Mouse (Mus musculus) MEL (cell line): ENCODE measurements at regions not wholly inside any gene's neighbourhood (a gene's known extent, or its start where the extent isn't known, plus 50 kb on each side); places are given as distances from the start of the nearest gene placed in this dataset.

ENCODE experiments used
- DNase-seq: peaks from one replicate; pipeline ENCODE4 v3.0.0; 2011; ENCODE audit warnings: low read depth, low spot score
- H3K27ac ChIP-seq: 2 replicates; pipeline ENCODE4 v1.5.1; 2012; ENCODE audit warnings: low read depth, mild to moderate bottlenecking, control low read depth, low read length, moderate library complexity; ENCODE audit not compliant: control insufficient read depth
- H3K27me3 ChIP-seq, 2 experiments: fragments of 150-350 bp in 1 of 2; sonication (generic) in 1 of 2; 2 replicates each; pipeline ENCODE4 v1.6.1; 2012; ENCODE audit warnings: low read length in 2 of 2, mild to moderate bottlenecking in 2 of 2, improper control_type of control experiment in 1 of 2, moderate library complexity in 1 of 2; ENCODE audit not compliant: insufficient read depth in 2 of 2, control insufficient read depth in 1 of 2
- H3K36me3 ChIP-seq, 2 experiments: 2 replicates each; pipeline ENCODE4 v1.6.1; 2012 to 2014; ENCODE audit warnings: low read length in 2 of 2, improper control_type of control experiment in 1 of 2, inconsistent platforms in 1 of 2, mild to moderate bottlenecking in 1 of 2; ENCODE audit not compliant: insufficient read depth in 2 of 2, control insufficient read depth in 1 of 2
- H3K4me1 ChIP-seq, 2 experiments: fragments of 150-350 bp in 1 of 2; sonication (generic) in 1 of 2; 2 replicates each; pipeline ENCODE4 v1.6.1; 2012; ENCODE audit warnings: low read length in 2 of 2, improper control_type of control experiment in 1 of 2, mild to moderate bottlenecking in 1 of 2; ENCODE audit not compliant: insufficient read depth in 2 of 2, control insufficient read depth in 1 of 2
- H3K4me3 ChIP-seq, 2 experiments: fragments of 150-350 bp in 1 of 2; sonication (generic) in 1 of 2; 2 replicates each; pipeline ENCODE4 v1.5.1; 2012; ENCODE audit warnings: low read depth in 2 of 2, low read length in 2 of 2, mild to moderate bottlenecking in 2 of 2, moderate library complexity in 2 of 2, control low read depth in 1 of 2, improper control_type of control experiment in 1 of 2; ENCODE audit not compliant: control insufficient read depth in 1 of 2, insufficient read depth in 1 of 2
- H3K79me2 ChIP-seq: 2 replicates; pipeline ENCODE4 v1.6.1; 2012; ENCODE audit warnings: mild to moderate bottlenecking, low read length, moderate library complexity; ENCODE audit not compliant: control insufficient read depth, poor library complexity, insufficient read depth
- H3K9ac ChIP-seq: 2 replicates; pipeline ENCODE4 v1.6.1; 2012; ENCODE audit warnings: low read depth, mild to moderate bottlenecking, control low read depth, low read length, moderate library complexity; ENCODE audit not compliant: control insufficient read depth, poor library complexity, severe bottlenecking
- H3K9me3 ChIP-seq: fragments of 150-350 bp; sonication (generic); replicated peaks from 2 replicates; pipeline ENCODE4 v1.6.1; 2012; ENCODE audit warnings: mild to moderate bottlenecking, low read length, improper control_type of control experiment, moderate library complexity; ENCODE audit not compliant: insufficient read depth
- BHLHE40 ChIP-seq: IDR thresholded peaks from 2 replicates; pipeline ENCODE4 v1.6.1; 2012; ENCODE audit warnings: low read depth, mild to moderate bottlenecking, inconsistent platforms, low read length, improper control_type of control experiment, borderline replicate concordance
- CHD1 ChIP-seq: IDR thresholded peaks from 2 replicates; pipeline ENCODE4 v1.6.1; 2012; ENCODE audit warnings: low read depth, mild to moderate bottlenecking, inconsistent platforms, low read length, improper control_type of control experiment
- CHD2 ChIP-seq: IDR thresholded peaks from 2 replicates; pipeline ENCODE4 v1.6.1; 2011; ENCODE audit warnings: low read length, improper control_type of control experiment
- E2F4 ChIP-seq: IDR thresholded peaks from 2 replicates; pipeline ENCODE4 v1.6.1; 2011; ENCODE audit warnings: low read depth, low read length, improper control_type of control experiment, borderline replicate concordance
- ELF1 ChIP-seq: IDR thresholded peaks from 2 replicates; pipeline ENCODE4 v1.6.1; 2014; ENCODE audit warnings: low read depth, mild to moderate bottlenecking, inconsistent platforms, low read length, improper control_type of control experiment, moderate library complexity
- ETS1 ChIP-seq: IDR thresholded peaks from 2 replicates; pipeline ENCODE4 v1.6.1; 2012; ENCODE audit warnings: low read depth, mild to moderate bottlenecking, inconsistent platforms, low read length, improper control_type of control experiment, moderate library complexity
- GABPA ChIP-seq: IDR thresholded peaks from 2 replicates; pipeline ENCODE4 v1.6.1; 2012; ENCODE audit warnings: low read depth, mild to moderate bottlenecking, inconsistent platforms, low read length, improper control_type of control experiment, moderate library complexity
- GATA1 ChIP-seq: IDR thresholded peaks from 2 replicates; pipeline ENCODE4 v1.6.1; 2011; ENCODE audit warnings: low read depth, low read length, improper control_type of control experiment
- HCFC1 ChIP-seq: IDR thresholded peaks from 2 replicates; pipeline ENCODE4 v1.6.1; 2012; ENCODE audit warnings: low read depth, mild to moderate bottlenecking, inconsistent platforms, low read length, improper control_type of control experiment, moderate library complexity
- JUND ChIP-seq: IDR thresholded peaks from 2 replicates; pipeline ENCODE4 v1.6.1; 2011; ENCODE audit warnings: low read depth, mild to moderate bottlenecking, improper control_type of control experiment, low read length
- MAFK ChIP-seq: IDR thresholded peaks from 2 replicates; pipeline ENCODE4 v1.6.1; 2011; ENCODE audit warnings: low read depth, mild to moderate bottlenecking, low read length, improper control_type of control experiment, borderline replicate concordance
- MAZ ChIP-seq: IDR thresholded peaks from 2 replicates; pipeline ENCODE4 v1.6.1; 2012; ENCODE audit warnings: low read depth, mild to moderate bottlenecking, inconsistent platforms, low read length, improper control_type of control experiment
- MEF2A ChIP-seq: IDR thresholded peaks from 2 replicates; pipeline ENCODE4 v1.6.1; 2014; ENCODE audit warnings: low read depth, mild to moderate bottlenecking, inconsistent platforms, low read length, improper control_type of control experiment; ENCODE audit not compliant: poor library complexity, insufficient replicate concordance, severe bottlenecking; ENCODE audit errors: extremely low read depth
- MXI1 ChIP-seq: IDR thresholded peaks from 2 replicates; pipeline ENCODE4 v1.6.1; 2011; ENCODE audit warnings: mild to moderate bottlenecking, low read depth, low read length, improper control_type of control experiment
- MYB ChIP-seq: IDR thresholded peaks from 2 replicates; pipeline ENCODE4 v1.6.1; 2011; ENCODE audit warnings: mild to moderate bottlenecking, low read depth, low read length, improper control_type of control experiment
- MYC ChIP-seq: IDR thresholded peaks from 2 replicates; pipeline ENCODE4 v1.6.1; 2011; ENCODE audit warnings: low read depth, mild to moderate bottlenecking, low read length, improper control_type of control experiment, moderate library complexity
- NRF1 ChIP-seq: IDR thresholded peaks from 2 replicates; pipeline ENCODE4 v1.6.1; 2014; ENCODE audit warnings: low read depth, mild to moderate bottlenecking, inconsistent platforms, low read length, improper control_type of control experiment, moderate library complexity; ENCODE audit not compliant: poor library complexity, insufficient read depth, severe bottlenecking
- POLR2A ChIP-seq, 2 experiments: IDR thresholded peaks; 2 replicates each; pipeline ENCODE4 v1.6.1; 2011 to 2012; ENCODE audit warnings: low read length in 2 of 2, mild to moderate bottlenecking in 2 of 2, control low read depth in 1 of 2, improper control_type of control experiment in 1 of 2, low read depth in 1 of 2, moderate library complexity in 1 of 2; ENCODE audit not compliant: control insufficient read depth in 1 of 2, insufficient read depth in 1 of 2, poor library complexity in 1 of 2
- POLR2AphosphoS5 ChIP-seq: IDR thresholded peaks from 2 replicates; pipeline ENCODE4 v1.6.1; 2012; ENCODE audit warnings: low read depth, borderline replicate concordance, mild to moderate bottlenecking, inconsistent platforms, low read length, moderate library complexity, mixed read lengths
- RAD21 ChIP-seq: IDR thresholded peaks from 2 replicates; pipeline ENCODE4 v1.6.1; 2011; ENCODE audit warnings: mild to moderate bottlenecking, low read depth, low read length, improper control_type of control experiment
- RCOR1 ChIP-seq: IDR thresholded peaks from 2 replicates; pipeline ENCODE4 v1.6.1; 2012; ENCODE audit warnings: low read depth, mild to moderate bottlenecking, inconsistent platforms, low read length, improper control_type of control experiment
- SIN3A ChIP-seq: IDR thresholded peaks from 2 replicates; pipeline ENCODE4 v1.6.1; 2012; ENCODE audit warnings: low read length, improper control_type of control experiment, inconsistent platforms
- SMC3 ChIP-seq: IDR thresholded peaks from 2 replicates; pipeline ENCODE4 v1.6.1; 2011; ENCODE audit warnings: low read depth, low read length, improper control_type of control experiment
- TBP ChIP-seq: IDR thresholded peaks from 2 replicates; pipeline ENCODE4 v1.8.0; 2011; ENCODE audit warnings: low read depth, low read length, improper control_type of control experiment
- TCF12 ChIP-seq: IDR thresholded peaks from 2 replicates; pipeline ENCODE4 v1.6.1; 2014; ENCODE audit warnings: low read depth, mild to moderate bottlenecking, inconsistent platforms, low read length, improper control_type of control experiment, moderate library complexity
- UBTF ChIP-seq: IDR thresholded peaks from 2 replicates; pipeline ENCODE4 v1.6.1; 2012; ENCODE audit warnings: low read depth, mild to moderate bottlenecking, inconsistent platforms, low read length, improper control_type of control experiment, moderate library complexity, borderline replicate concordance; ENCODE audit not compliant: insufficient read depth
- USF2 ChIP-seq, 2 experiments: IDR thresholded peaks; 2 replicates each; pipeline ENCODE4 v1.6.1; 2011 to 2012; ENCODE audit warnings: improper control_type of control experiment in 2 of 2, low read length in 2 of 2, borderline replicate concordance in 1 of 2, inconsistent platforms in 1 of 2, low read depth in 1 of 2, mild to moderate bottlenecking in 1 of 2; ENCODE audit not compliant: insufficient read depth in 1 of 2
- ZC3H11A ChIP-seq: IDR thresholded peaks from 2 replicates; pipeline ENCODE4 v1.6.1; 2012; ENCODE audit warnings: low read depth, mild to moderate bottlenecking, inconsistent platforms, low read length, improper control_type of control experiment
- ZMIZ1 ChIP-seq: IDR thresholded peaks from 2 replicates; pipeline ENCODE4 v1.6.1; 2012; ENCODE audit warnings: low read depth, mild to moderate bottlenecking, inconsistent platforms, low read length, improper control_type of control experiment, moderate library complexity
- ZNF384 ChIP-seq: IDR thresholded peaks from 2 replicates; pipeline ENCODE4 v1.6.1; 2012; ENCODE audit warnings: low read depth, mild to moderate bottlenecking, inconsistent platforms, low read length, improper control_type of control experiment

DNA sequence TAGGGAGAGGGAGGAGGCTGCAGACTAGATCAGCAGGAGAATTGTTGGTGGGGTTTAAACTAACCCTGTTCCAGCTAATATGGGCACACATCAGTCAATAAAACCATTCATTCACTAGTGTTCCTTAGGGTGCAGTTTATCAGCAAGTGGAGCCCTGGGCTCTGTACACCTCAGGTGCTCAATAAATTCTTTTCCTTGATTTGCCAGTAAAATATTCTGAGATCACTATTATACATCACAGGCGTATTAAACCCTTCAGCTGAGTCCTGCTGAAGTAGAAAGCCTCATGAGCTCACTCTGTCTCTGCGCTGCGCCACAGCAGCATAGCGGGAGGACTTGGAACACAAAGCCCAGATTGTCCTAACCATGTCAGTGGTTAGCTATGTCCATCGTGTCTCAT is 389.3 kb downstream of the Hs3st3b1 start:
- no peaks in the 10 kb centered on the region for H3K27me3 ChIP-seq
- no peak for DNase-seq
- no peak overlapping the region for H3K4me3 ChIP-seq
- no peaks in the 10 kb centered on the region for H3K36me3 ChIP-seq
- no peaks in the 10 kb centered on the region for H3K4me1 ChIP-seq
- TF ChIP-seq GATA1 (no peak), MYB (no peak), POLR2AphosphoS5 (no peak), ZNF384 (no peak), BHLHE40 (no peak), ETS1 (no peak), RCOR1 (no peak), JUND (no peak), SMC3 (no peak), MXI1 (no peak), CHD2 (no peak), TCF12 (no peak), ZC3H11A (no peak), ZMIZ1 (no peak), USF2 (IDR thresholded peaks at IDR 0.05; ENCODE audit: borderline replicate concordance in 1 of 2, insufficient read depth in 1 of 2, low read depth in 1 of 2, low read length in 2 of 2) (no peak), E2F4 (no peak), GABPA (no peak)
- TF ChIP-seq, all 39 proteins: peak for 0
- no peaks in the 10 kb centered on the region for H3K79me2 ChIP-seq
- H3K9ac ChIP-seq, result no peak overlapping the region
- no peaks in the 10 kb centered on the region for H3K9me3 ChIP-seq
- H3K27ac ChIP-seq, result no peak overlapping the region

DNA sequence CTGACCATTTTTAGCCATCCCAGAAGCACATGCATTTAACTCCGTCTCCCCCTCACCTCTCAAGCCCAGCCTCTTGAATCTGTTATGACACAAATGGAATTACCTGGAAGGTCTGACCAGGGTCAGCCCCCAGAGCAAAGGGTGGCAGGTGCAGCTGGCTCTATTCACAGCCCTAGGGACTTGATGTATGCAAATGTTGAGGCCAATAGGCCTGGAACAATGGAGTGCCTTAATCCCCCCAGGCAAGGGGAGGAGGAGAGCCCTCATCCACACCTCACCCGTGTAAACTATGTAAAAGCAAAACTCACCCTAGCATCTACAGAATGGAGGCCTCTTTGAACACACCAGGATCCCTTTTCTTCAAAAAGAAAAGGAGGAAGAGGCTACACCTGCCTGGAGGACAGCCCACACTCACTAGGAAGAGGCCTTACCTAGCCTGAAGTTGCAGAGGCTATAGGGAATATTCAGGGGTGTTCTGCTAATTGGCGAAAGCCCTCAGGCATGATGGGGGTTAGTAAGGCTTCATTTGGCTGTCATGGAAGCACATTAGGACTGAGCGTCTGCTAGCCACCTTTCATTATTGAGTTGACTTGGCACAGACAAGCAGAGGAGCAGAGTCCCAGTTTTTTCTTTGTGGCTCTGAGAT is 388.4 kb downstream of the Hs3st3b1 start:
- Histone ChIP-seq H3K4me1 (no peaks in the 10 kb centered on the region), H3K36me3 (no peaks in the 10 kb centered on the region), H3K9ac (no peak overlapping the region), H3K79me2 (no peaks in the 10 kb centered on the region), H3K9me3 (no peaks in the 10 kb centered on the region), H3K27me3 (no peaks in the 10 kb centered on the region), H3K4me3 (no peak overlapping the region), H3K27ac (no peak overlapping the region)
- DNase-seq, result no peak
- TF ChIP-seq RAD21 (no peak), MAZ (no peak), TCF12 (no peak), ZC3H11A (no peak), ZMIZ1 (no peak), SMC3 (no peak), NRF1 (no peak), POLR2A (IDR thresholded peaks at IDR 0.05; ENCODE audit: control insufficient read depth in 1 of 2, insufficient read depth in 1 of 2, low read depth in 1 of 2, low read length in 2 of 2, poor library complexity in 1 of 2) (no peak), SIN3A (no peak), TBP (no peak), CHD2 (no peak), HCFC1 (no peak), UBTF (no peak), ELF1 (no peak), MYC (no peak), MAFK (no peak), CHD1 (no peak), MEF2A (no peak)
- TF ChIP-seq, all 39 proteins: peak for 0
